Mouse (Mus musculus): Measurements from ENCODE around the gene Mrps35.

Gene Mrps35

GRCm38 (mm10) chr6:147030096-147030885, 12.3 kb upstream of the Mrps35 start:
- DNase-seq (ENCODE audit: low spot score in 2 of 2), result no peak

- no peak for DNase-seq (ENCODE audit: low spot score in 2 of 2)
Measured at GRCm38 (mm10) chr6:147032303-147032925, 10.2 kb upstream of the Mrps35 start, which contains the start of gene Rep15. Gene Rep15, plus strand, starts transcription at chr6:147032584.

- no peak for DNase-seq (ENCODE audit: low spot score in 2 of 2)
Measured at GRCm38 (mm10) chr6:147043633-147044032, 1.1 kb downstream of the Mrps35 start.

- no peak for DNase-seq (ENCODE audit: low spot score in 2 of 2)
Measured at GRCm38 (mm10) chr6:147049239-147049805, 6.8 kb downstream of the Mrps35 start.

DNA sequence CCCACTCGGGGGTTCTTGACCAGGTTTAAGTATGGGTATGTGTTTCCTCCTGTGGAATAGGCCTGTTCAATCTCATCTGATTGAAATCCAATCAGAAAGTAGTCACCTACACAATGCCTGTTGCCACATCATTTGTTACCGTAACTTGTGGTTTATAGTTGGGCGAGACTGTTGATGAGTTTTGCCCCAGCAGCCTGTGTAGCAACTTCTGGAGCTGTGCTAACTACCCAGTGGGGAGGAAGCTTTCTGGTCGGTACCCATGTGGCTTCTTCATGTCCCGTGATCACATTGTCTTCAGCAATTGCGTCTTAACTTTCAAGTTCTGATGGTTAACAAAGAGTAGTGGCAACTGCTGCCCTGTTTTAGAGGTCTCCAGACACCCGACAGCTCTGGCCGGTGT, 9.1 kb downstream of the Mrps35 start:
- DNase-seq (ENCODE audit: low spot score in 2 of 2), result no peak

GRCm38 (mm10) chr6:147052440-147052839, 9.9 kb downstream of the Mrps35 start:
- no peak for DNase-seq (ENCODE audit: low spot score in 2 of 2)

- no peak for DNase-seq (ENCODE audit: low spot score in 2 of 2)
Measured at GRCm38 (mm10) chr6:147053785-147054646, 11.5 kb downstream of the Mrps35 start.

DNA sequence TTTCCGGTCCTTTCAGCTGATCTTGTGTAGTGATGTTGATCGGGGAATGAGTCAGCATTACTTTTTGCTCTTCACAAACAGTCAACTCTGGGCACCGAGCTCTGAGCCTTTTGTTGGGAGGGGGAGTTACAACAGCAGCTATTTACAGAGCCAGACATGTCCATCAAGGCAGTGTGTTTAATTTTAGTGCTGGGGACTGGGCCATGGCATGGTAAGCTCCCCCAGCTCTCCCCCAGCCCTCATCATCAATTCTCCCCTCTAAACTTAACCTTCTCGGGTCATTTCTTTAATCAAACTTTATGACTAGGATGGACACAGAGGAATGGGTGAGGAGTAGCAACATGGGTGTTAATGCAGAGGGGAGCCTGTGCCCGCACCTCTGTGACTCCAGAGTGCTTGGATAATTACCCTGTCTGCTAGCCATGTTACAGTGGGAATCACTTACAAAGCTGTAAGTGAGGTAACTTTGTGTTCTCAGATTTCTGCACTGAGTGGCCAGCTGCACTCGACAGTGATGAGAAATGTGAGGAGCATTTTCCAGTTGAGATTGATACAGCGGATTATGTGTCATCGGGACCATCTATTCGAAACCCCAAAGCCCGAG, 12.9 kb downstream of the Mrps35 start:
- no peak for DNase-seq (ENCODE audit: low spot score in 2 of 2)

DNA sequence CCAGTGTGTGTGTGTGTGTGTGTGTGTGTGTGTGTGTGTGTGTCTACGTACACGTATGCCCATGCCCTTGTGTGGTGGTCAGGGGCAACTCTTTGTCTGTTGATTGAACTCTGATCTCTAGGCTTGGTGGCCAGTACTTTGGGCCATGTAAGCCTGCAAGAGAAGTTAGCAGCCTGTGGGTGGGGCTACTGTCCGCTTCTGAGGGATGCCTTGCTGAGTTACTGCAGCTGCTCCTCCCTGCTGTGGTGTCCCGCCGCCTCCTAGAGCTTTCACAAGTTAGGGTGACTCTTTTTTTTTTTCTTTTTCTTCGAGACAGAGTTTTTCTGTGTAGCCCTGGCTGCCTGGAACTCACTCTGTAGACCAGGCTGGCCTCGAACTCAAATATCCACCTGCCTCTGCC, 16.8 kb downstream of the Mrps35 start:
- DNase-seq (ENCODE audit: low spot score in 2 of 2), result no peak

GRCm38 (mm10) chr6:147061630-147062029, 19.1 kb downstream of the Mrps35 start:
- DNase-seq (ENCODE audit: low spot score in 2 of 2), result no peak

DNA sequence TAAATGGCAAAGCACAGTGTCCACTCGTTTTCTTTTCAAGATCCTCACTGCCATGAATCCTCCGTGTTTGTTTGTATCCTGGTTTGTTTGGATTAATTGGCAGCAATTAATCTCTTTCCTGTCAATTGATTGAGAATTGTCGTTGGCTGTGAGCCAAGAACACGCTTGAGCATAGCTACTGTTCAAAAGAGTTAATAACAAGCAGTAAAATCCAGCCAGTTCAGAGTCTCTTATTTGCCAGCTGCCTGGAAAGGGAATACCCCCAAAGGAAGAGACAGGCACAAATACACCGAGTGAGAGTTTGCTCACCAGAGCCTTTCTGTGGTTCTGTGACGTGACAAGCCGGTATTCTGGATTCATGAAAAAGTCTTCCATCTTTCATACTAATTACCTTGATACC, 19.5 kb downstream of the Mrps35 start:
- no peak for DNase-seq (ENCODE audit: low spot score in 2 of 2)

- no peak for DNase-seq (ENCODE audit: low spot score in 2 of 2)
Measured at GRCm38 (mm10) chr6:147062694-147063093, 20.1 kb downstream of the Mrps35 start.

DNA sequence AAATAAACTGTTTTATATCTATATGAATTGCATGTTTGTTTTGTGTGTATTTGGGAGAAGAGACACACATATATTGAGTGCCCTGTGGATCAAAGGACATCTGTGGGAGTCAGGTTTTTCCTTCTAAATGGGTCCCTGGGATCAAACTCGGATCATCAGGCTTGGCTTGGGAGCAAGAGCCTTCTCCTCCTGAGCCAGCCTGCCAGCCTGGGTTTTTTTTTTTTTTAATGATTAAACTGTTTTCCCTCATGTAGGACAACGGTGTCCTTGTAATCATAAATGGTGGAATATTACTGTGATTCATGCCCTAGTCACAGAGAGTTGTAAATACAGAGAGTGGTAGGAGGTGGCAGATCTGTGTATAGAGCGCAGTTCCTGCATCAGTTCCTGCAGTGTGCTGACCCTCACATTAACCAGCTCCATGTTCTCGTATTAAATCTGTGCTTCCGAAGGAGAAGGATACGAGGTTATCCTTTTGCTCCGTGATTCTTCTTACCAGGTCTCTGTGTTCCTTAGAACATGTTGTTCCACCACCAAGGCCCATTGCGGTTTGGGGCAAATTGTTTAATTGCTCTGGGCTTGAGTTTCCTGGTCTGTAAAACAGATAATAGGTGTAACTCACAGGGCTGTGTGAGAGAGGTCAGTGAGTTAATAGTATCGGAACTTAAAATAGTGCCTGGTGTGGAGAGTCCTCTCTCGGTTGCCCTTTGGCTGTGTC, 21.8 kb downstream of the Mrps35 start:
- no peak for DNase-seq (ENCODE audit: low spot score in 2 of 2)

- no peak for DNase-seq (ENCODE audit: low spot score in 2 of 2)
Measured at GRCm38 (mm10) chr6:147064944-147065261, 22.3 kb downstream of the Mrps35 start.

- DNase-seq (ENCODE audit: low spot score in 2 of 2), result no peak
Measured at GRCm38 (mm10) chr6:147075808-147076387, 33.3 kb downstream of the Mrps35 start.

DNA sequence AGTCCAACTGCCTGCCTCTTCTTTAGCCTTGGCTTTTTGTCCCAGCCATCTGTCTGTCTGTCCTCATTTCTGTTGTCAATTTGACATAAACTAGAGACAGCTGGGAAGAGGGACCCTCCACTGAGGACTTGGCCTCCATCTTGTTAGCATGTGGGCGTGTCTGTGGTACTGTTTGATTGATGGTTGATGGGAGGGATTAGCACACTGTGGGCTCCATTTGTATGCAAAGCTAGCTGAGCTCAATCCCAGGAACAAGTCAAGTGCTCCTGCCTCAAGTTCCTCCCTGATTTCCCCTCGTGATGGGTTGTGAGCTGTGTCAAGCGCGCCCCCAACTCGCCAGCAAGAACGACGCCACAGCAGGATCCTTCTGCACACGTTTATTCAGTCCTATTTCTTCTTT, 34.3 kb downstream of the Mrps35 start:
- no peak for DNase-seq (ENCODE audit: low spot score in 2 of 2)

DNA sequence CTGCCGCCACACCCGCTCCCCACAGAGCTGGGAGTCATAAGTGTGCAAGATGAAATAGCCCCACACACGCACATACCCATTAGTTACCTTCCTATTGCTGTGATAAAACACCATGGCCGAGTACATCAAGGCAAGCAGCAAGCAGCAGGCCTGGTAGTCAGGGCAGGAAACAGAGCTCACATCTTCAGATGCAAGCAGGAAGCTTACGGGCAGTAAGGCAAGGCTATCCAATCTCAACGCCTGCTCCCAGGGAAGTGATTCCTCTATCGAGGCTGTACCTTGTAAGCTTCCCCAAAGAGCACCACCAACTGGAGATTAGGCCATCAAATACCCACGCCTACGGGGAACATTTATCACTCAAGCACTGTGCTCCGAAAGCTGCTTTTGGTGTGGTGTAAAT, 37.4 kb downstream of the Mrps35 start:
- DNase-seq (ENCODE audit: low spot score in 2 of 2), result no peak

DNA sequence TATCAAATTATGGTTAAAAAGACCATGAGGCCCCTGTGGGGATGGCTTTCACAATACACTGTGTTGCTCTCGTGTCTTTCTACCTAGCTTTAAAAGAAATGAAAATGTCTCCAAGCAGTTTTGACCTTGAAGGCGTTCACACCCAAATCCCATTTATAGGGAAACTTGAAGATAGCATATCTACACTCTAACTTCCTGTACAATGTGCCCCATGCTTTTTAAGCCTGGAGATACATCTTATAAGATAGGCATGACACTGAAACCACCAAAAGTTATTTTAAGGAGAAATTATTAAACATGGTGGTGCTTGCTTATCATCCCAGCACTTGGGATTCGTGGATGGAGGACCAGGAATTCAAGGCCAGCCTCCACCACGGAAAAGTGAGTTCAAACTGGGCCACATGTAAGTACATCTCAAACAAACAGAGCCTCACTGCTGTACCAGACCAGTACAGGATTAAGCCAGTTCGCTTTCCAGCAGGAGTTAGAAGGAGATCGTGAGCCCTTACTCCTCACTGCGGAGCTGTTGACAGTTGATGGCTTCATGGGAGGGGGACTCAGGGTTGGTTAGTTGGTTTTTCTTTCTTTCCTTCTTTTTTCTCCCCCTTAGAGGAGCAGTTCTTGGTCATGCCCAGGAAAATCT, 43.0 kb downstream of the Mrps35 start:
- DNase-seq (ENCODE audit: low spot score in 2 of 2), result no peak

DNA sequence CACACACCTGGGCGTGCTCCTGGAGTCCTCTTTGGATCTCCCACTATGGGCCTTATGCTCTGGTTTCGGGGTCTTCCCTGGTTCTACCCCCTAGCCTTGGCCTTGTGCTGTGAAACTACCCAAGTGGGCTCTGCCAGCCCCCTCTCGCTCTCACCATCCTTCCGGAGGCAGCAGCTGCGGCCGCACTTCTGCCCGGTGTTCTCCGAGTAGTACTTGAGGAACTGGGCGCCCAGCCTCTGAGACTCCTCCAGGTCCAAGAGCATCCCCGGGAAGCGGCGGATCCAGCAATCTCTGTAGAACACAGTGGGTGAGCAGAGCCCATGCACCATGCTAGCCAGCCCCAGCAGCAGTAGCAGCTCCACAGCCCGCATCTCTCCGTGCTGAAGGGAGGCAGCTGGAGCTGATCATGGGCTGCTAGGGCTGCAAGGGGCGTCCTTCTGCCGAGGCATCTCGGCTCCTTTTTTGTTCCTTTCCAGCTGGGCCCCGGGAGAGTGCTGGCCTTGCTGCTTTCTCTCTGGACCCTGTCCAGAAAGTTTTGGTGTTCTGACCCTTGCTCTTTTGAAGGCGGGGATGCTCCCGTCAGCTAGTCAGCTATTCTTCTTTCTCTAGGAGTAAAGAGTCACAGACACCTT, 44.1 kb downstream of the Mrps35 start, which contains the start of gene Mansc4:
Gene Mansc4 (minus strand): TSS at position 439 of the 632 bp plus-strand sequence.
- DNase-seq (ENCODE audit: low spot score in 2 of 2), result peak in 1 of 2 experiments; percentile 26

GRCm38 (mm10) chr6:147087736-147088135, 45.2 kb downstream of the Mrps35 start:
- DNase-seq (ENCODE audit: low spot score in 2 of 2), result no peak
